Mouse (Mus musculus): ENCODE measurements around the gene Foxn2. TPM values are rescaled to one million over a fixed set of nuclear protein-coding genes. Genes with fewer than 3 reads are reported as not detected.

Gene Foxn2
- polyA plus RNA-seq (2012; rRNA removed), result 5.5 and 6.2 TPM in 2 replicates

DNA sequence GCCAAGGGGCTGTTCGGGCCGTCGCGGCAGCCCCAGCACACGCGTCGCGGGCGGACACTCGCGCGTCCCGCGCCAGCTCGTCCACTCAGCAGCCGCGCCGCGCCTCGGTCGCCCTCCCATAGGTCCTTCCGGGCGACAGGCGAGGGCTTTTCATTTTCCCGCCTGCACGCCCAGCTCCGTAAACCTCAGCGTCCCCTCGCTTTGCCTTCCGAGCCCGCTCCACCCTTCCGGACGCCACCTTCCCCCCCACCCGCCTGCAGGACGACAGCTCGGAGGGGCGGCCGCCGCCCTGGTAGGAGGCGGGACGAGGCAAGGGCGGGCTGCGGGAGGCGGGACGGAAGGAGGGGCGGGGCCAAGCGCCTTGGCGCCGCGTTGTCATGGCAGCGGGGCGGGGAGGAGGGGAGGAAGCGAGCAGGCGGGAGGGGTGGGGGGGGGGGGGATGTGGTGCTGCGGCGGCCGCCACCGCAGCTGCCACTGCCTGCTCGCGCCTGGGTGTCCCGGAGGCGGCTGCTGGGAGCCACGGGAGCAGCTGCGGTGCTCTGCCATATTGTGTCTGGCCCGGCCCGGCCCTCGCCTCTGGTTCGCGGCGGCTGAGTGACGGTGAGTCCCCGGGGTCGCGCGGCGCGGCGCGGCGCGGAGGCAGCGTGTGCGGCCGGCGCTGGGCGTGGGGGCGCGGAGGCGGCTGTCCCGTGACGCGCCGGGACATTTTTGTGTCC, at the start of gene Foxn2:
Gene Foxn2 (plus strand): TSS at position 427 of the 716 bp plus-strand sequence.

DNA sequence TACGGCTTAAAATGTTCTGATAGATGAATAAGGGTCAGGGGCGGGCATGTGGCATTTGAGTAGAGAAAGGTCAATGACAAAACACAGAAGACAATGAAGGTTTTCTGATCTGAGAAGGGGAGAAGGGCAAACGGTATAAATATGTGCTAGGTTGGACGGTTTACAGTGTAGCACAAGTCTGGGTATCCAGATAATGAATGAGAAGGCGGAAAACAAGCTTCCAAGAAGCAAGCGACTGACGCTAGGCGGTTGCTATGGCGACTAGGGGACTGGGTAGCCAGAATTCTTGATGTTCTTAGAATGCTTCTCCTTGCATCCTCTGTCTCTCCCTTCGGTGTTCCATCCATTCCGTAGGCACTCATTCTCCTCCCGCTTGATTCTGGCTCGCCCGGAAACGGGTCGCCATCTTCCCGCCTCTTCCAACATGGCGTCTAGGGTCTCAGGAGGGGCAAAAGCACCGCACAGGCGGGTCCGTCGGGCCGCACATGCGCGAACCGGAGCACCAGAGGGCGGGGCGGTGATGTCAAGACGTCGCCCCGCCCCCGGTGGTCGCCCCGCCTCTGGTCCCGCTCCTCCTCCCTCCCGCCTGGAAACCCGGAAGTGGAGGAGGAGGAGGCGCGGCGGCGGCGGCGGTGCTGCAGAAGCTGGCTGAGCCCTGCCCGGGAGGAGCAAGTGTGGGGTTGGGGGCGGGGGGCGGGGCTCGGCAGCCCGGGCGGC, 89.2 kb downstream of the Foxn2 start, which contains the start of gene Ppp1r21:
Gene Ppp1r21 (plus strand): TSS at position 600 of the 717 bp plus-strand sequence.

Other genes starting within 250 kb of the Foxn2 start
- 27.2 and 27.9 TPM in 2 replicates for gene Ppp1r21, start 89.4 kb downstream of the Foxn2 start, polyA plus RNA-seq (2012; rRNA removed)
- 13.5 and 27.2 TPM in 2 replicates for gene Ston1, start 157.0 kb downstream of the Foxn2 start, polyA plus RNA-seq (2012; rRNA removed)
- 1.3 and 2.2 TPM in 2 replicates for gene Gtf2a1l, start 227.9 kb downstream of the Foxn2 start, polyA plus RNA-seq (2012; rRNA removed)